Mouse (Mus musculus): ENCODE results near the gene Gm14190.
"Not testable (repeated sequence)": the region's sequence is repeated elsewhere in the genome, so short reads cannot be mapped to it uniquely, and the experiment has no call there.

The Gm14190 gene

DNA sequence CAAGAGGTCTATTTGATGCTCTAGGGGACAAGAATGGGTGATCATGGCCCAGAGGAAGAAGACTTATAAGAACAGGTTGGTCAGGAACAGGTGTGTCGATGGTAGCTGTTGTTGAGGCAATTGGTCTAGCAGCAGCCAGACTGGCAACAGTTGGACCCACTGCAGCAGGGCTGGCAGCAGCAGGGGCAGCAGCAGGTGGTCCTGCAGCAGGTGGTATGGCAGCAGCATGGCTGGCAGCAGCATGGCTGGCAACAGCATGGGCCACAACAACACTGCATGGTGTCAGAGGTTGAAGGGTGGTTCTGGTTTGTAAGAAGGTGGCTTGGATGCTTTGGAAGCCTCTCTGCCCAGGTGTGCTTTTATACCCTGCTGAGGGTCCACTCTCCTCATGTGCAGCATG is at the start of gene Gm14190:
Gene Gm14190 (minus strand): TSS at position 278 of the 400 bp plus-strand sequence.
- no peak for DNase-seq (ENCODE audit: low spot score)

DNA sequence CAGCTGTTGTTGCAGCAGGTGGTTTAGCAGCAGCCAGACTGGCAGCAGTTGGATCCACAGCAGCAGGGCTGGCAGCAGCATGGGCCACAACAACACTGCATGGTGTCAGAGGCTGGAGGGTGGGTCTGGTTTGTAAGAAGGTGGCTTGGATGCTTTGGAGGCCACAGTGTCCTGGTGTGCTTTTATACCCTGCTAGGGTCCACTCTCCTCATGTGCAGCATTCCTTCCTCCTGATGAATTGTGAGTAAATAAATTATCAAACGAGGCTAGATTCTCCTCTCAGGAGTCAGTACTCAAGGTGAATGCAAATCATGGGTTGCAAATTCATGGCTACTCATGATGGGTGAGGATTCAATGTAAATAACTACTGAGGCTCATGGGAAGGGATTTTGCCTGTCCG is 43.6 kb upstream of the Gm14190 start, which contains the start of gene Gm14180:
Gene Gm14180 (minus strand): TSS at position 101 of the 400 bp plus-strand sequence.
- DNase-seq (ENCODE audit: low spot score) = no peak

DNA sequence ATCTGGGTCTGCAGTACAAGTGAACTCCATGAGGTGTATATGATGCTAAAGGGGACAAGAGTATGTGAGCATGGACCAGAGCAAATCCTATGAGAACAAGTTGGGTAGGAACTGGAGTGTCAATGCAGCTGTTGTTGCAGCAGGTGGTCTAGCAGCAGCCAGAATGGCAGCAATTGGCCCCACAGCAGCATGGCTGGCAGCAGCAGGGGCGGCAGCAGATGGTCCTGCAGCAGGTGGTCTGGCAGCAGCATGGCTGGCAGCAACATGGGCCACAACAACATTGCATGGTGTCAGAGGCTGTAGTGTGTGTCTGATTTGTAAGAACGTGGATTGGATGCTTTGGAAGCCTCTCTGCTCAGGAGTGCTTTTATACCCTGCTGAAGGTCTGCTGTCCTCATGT is 33.5 kb upstream of the Gm14190 start:
- DNase-seq (ENCODE audit: low spot score) = no peak

DNA sequence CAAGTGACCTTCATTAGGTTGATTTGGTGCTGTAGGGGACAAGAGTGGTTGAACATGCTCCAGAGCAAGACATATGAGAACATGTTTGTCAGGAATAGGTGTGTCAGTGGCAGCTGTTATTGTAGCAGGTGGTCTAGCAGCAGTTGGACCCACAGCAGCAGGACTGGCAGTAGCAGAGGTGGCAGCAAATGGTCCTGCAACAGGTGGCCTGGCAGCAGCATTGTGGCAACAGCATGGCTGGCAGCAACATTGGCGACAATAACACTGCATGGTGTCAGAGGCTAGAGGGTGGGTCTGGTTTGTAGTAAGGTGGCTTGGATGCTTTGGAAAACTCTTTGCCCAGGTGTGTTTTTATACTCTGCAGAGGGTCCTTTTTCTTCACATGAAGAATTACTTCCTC is 28.2 kb upstream of the Gm14190 start:
- DNase-seq (ENCODE audit: low spot score) = no peak

DNA sequence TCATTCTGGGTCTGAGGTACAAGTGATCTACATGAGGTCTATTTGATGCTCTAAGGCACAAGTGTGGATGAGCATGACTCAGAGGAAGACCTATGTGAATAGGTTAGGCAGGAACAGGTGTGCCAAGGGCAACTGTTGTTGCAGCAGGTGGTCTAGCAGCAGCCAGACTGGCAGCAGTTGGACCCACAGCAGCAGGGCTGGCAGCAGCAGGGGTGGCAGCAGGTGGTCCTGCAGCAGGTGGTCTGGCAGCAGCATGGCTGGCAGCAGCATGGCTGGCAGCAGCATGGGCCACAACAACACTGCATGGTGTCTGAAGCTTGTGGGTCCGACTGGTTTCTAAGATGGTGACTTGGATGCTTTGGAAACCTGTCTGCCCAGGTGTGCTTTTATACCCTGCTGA is 5.3 kb downstream of the Gm14190 start:
- not testable (repeated sequence) for DNase-seq (ENCODE audit: low spot score)

DNA sequence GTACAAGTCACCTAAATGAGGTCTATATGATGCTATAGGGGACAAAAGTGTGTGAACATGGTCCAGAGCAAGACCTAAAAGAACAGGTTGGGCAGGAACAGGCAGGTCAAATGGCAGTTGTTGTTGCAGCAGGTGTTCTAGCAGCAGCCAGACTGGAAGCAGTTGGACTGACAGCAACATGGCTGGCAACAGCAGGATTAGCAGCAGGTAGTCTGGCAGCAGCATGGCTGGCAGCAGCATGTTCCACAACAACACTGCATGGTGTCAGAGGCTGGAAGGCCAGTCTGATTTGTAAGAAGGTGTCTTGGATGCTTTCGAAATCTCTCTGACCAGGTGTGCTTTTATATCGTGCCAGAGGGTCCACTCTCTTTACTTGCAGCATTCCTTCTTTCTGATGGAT is 7.1 kb downstream of the Gm14190 start:
- DNase-seq (ENCODE audit: low spot score) = no peak

DNA sequence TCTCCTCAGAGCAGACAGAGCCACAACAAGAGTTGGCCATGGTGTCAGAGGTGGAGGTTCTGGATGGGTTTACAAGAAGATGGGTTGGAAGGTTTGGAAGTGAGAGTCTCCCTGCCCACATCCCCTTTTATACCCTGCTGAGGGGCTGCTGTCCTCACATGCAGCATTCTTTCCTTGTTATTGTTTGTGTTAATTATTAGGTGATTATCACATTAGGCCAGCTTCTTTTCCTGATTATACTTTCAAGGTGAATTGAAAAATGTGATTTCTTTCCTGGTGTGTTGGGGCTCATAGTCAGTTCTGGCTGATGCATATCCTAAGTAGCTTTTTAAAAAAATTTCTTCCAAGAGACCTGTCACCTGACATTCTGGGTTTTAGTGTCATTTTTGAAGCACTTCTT is 24.7 kb downstream of the Gm14190 start, which contains the start of gene Krtap4-6:
Gene Krtap4-6 (minus strand): TSS at position 101 of the 400 bp plus-strand sequence.
- DNase-seq (ENCODE audit: low spot score) = no peak

DNA sequence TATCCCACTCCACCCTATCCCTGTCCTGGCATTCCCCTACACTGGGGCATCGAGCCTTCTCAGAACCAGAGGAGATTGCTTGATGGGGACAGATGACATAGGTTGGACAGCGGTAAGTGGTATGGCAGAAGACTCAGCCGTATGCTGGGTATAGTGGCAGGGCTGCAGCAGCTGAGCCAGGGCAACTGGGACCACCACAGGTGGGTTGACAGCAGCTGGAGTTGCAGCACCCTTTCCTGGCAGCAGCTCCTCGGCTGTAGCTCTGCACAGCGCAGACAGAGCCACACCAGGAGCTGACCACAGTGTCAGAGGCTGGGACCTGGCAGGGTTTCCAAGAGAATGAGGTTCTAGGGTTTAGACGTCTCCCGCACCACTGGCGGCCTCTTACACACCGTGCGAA is 27.7 kb downstream of the Gm14190 start:
- DNase-seq (ENCODE audit: low spot score) = no peak

DNA sequence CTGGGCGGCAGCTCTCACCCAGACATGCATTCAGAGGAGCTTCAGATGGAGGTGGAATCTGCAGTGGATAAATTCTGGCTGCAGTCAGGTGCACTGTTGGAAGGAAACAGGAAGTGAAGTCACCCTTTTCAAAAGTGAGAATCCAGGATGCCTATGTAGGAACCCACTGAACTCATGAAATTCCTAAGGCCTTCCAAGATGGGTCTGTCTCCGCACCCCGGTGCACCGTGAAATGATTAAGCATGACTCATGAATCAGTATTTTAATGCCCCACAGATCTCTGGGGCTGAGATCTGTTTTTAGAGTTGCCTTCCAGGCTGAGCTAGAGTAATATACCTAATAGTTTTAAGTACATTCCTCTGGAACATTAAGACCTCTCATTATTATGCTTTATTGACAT is 31.3 kb downstream of the Gm14190 start:
- DNase-seq (ENCODE audit: low spot score) = no peak

DNA sequence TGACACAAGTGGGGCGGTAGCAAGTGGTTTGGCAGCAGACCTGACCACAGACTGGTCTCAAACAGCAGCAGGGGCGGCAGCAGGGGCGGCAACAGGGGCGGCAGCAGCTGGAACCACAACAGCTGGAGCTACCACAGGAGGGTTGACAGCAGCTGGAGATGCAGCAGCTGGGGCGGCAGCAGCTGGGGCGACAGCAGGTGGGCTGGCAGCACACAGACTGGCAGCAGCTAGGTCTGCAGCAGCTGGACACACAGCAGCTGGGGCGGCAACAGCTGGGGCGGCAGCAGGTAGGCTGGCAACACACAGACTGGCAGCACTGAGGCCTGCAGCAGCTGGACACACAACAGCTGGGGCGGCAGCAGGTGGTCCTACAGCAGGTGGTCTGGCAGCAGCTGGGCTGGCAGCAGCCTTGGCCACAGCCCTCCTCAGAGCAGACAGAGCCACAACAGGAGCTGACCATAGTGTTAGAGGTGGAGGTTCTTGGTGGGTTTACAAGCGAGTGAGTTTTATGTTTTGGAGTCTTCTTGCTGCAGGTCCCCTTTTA is 32.0 kb downstream of the Gm14190 start, which contains the start of gene Gm11563:
Gene Gm11563 (minus strand): TSS at position 494 of the 544 bp plus-strand sequence.
- not testable (repeated sequence) for DNase-seq (ENCODE audit: low spot score)

DNA sequence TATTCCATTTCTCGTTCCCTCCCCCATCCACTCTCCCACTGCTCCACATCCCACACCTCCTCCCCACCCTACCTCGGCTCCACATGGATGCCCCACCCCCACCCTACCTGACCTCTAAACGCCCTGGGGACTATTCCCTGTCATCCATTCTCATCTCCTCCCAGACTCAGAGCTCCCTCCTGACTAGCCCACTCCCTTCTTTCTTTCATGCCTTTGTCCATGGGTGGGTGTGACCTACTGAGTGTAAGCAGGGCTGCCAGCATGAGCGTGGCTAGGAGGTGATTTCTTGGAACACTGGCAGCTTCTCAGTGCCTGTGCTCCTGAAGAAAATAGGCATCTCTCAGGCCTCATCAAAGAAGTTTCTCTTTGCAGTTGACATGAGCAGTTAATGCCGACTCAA is 33.5 kb downstream of the Gm14190 start:
- no peak for DNase-seq (ENCODE audit: low spot score)

DNA sequence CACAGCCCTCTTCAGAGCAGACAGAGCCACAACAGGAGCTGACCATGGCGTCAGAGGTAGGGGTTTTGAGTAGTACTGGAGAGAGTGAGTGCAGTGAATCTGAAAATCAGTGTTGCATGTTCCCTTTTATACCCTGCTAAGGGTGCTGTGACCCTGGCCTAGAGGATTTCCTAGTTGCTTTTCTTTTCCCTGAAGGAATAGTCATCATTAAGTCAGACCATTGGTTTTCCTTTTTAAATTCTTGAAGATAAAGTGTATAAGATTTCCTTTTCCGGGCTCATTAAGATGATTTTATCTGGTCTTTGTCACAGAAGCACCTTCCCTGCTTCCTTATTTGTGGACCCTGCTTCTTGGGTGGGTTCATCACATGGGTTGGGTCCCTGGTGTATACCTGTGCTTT is 40.4 kb downstream of the Gm14190 start, which contains the start of gene Gm11555:
Gene Gm11555 (minus strand): TSS at position 101 of the 400 bp plus-strand sequence.
- DNase-seq (ENCODE audit: low spot score) = no peak

DNA sequence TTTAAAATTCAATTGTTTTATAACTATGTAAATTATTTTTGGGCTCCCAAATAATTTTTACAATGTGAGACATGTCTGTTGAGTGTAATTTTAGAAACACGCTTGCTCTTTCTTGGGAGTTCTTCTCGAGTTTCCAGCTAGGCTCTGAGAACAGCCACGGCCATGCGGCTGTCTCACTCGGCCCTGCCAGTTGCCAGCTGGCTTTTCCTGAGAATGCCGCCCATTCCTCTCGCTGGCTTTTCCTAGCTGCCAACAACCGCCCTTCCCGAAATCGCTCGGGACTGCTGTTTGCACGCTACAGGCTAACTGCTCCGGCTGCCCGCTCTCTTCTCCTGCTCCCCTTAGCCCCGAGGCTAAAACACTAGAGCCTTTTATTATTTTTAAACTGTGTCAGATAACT is 44.1 kb downstream of the Gm14190 start:
- no peak for DNase-seq (ENCODE audit: low spot score)

DNA sequence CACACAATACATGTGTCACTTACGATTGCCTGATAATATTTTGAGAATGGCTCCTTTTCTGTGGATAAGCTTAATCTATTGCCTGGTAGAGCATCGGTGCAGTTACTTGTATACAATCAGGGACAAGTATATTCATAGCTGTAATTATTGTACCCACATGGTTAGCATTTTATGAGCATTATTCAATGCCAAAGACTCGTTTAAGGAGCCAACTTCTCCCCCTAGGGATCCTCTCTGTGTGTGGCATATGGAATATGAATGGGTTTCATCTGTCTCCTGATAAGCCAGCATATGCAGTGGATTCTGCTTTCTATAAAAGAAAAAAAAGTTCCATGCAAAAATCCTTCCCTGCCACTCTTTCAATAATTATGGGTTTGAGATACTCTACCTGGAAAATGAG is 46.2 kb downstream of the Gm14190 start:
- no peak for DNase-seq (ENCODE audit: low spot score)

DNA sequence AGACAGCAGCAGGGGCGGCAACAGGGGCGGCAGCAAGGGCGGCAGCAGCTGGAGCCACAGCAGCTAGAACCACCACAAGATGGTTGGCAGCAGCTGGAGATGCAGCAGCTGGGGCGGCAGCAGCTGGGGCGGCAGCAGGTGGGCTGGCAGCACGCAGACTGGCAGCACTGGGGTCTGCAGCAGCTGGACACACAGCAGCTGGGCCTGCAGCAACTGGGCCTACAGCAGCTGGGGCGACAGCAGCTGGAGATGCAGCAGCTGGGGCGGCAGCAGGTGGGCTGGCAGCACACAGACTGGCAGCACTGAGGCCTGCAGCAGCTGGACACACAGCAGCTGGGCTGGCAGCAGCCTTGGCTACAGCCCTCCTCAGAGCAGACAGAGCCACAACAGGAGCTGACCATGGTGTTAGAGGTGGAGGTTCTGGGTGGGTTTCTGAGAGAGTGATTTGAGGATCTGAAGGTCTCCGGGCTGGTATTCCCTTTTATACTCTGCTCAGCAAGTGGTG is 46.9 kb downstream of the Gm14190 start, which contains the start of gene Krtap4-7:
Gene Krtap4-7 (minus strand): TSS at position 455 of the 505 bp plus-strand sequence.
- DNase-seq (ENCODE audit: low spot score) = not testable (repeated sequence)

DNA sequence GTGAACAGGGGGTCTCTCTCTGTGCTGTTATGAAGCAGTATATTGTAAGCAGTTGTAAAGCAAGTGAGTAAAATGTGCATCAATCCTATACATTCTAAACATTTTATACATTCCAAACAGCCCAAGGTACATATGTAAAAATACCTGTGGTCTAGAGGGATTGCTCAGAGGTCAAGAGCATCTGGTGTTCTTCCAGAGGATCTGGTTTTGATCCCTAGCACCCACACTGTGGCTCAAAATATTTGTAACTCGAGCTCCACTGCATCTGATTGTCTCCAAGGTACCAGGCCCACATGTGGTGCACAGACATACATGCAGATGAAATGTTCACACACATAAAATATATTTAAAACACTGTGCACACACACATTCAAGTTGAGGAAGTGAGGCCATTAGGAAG is 49.6 kb downstream of the Gm14190 start:
- no peak for DNase-seq (ENCODE audit: low spot score)

All from adipocyte (in vitro differentiated cells).